Mouse (Mus musculus): Measurements from ENCODE around the gene Sct. TPM values are rescaled to one million over a fixed set of nuclear protein-coding genes. Genes with fewer than 3 reads are reported as not detected.
"Not testable (repeated sequence)": the region's sequence is repeated elsewhere in the genome, so short reads cannot be mapped to it uniquely, and the experiment has no call there.

Sct gene
- total RNA-seq, 2 experiments from 2014 or later: not detected

- no peak for DNase-seq (ENCODE audit: low spot score in 2 of 2)
These were observed 13.9 kb upstream of the Sct start for GRCm38 (mm10) chr7:141292583-141293388.

GRCm38 (mm10) chr7:141291921-141292582 is 13.1 kb upstream of the Sct start, which contains the start of gene Drd4:
Gene Drd4 (plus strand): TSS chr7:141292006.
- no peak for DNase-seq (ENCODE audit: low spot score in 2 of 2)

GRCm38 (mm10) chr7:141288042-141288441 is 9.1 kb upstream of the Sct start:
- DNase-seq (ENCODE audit: low spot score in 2 of 2): no peak

GRCm38 (mm10) chr7:141282756-141283155 is 3.8 kb upstream of the Sct start:
- DNase-seq (ENCODE audit: low spot score in 2 of 2): no peak

GRCm38 (mm10) chr7:141281442-141281841 is 2.5 kb upstream of the Sct start:
- no peak for DNase-seq (ENCODE audit: low spot score in 2 of 2)

GRCm38 (mm10) chr7:141277701-141278678 is 943 bp downstream of the Sct start:
- DNase-seq (ENCODE audit: low spot score in 2 of 2): no peak

- DNase-seq (ENCODE audit: low spot score in 2 of 2): no peak
These were observed 2.4 kb downstream of the Sct start, which contains the start of gene Cdhr5 for GRCm38 (mm10) chr7:141276546-141276945. Gene Cdhr5 (minus strand): TSS chr7:141276786.

GRCm38 (mm10) chr7:141275356-141275755 is 3.6 kb downstream of the Sct start:
- DNase-seq (ENCODE audit: low spot score in 2 of 2): no peak

GRCm38 (mm10) chr7:141270631-141271030 is 8.3 kb downstream of the Sct start:
- no peak for DNase-seq (ENCODE audit: low spot score in 2 of 2)

GRCm38 (mm10) chr7:141269273-141269545 is 9.7 kb downstream of the Sct start:
- no peak for DNase-seq (ENCODE audit: low spot score in 2 of 2)

GRCm38 (mm10) chr7:141268466-141269272 is 10.3 kb downstream of the Sct start:
- no peak for DNase-seq (ENCODE audit: low spot score in 2 of 2)

GRCm38 (mm10) chr7:141265739-141266561 is 13.0 kb downstream of the Sct start, which contains the start of gene Irf7:
Gene Irf7 (minus strand): TSS chr7:141266481.
- DNase-seq (ENCODE audit: low spot score in 2 of 2): peak in 1 of 2 experiments; percentile 12

- DNase-seq (ENCODE audit: low spot score in 2 of 2): no peak
These were observed 13.6 kb downstream of the Sct start for GRCm38 (mm10) chr7:141265411-141265738.

GRCm38 (mm10) chr7:141264761-141265410 is 14.0 kb downstream of the Sct start:
- DNase-seq (ENCODE audit: low spot score in 2 of 2): no peak

GRCm38 (mm10) chr7:141264041-141264700 is 14.8 kb downstream of the Sct start:
- DNase-seq (ENCODE audit: low spot score in 2 of 2): no peak

- DNase-seq (ENCODE audit: low spot score in 2 of 2): no peak
These were observed 15.3 kb downstream of the Sct start for GRCm38 (mm10) chr7:141263640-141264039.

- DNase-seq (ENCODE audit: low spot score in 2 of 2): no peak
These were observed 17.5 kb downstream of the Sct start for GRCm38 (mm10) chr7:141261480-141261879.

GRCm38 (mm10) chr7:141256159-141256558 is 22.8 kb downstream of the Sct start:
- no peak for DNase-seq (ENCODE audit: low spot score in 2 of 2)

- not testable (repeated sequence) for DNase-seq (ENCODE audit: low spot score in 2 of 2)
These were observed 28.4 kb downstream of the Sct start for GRCm38 (mm10) chr7:141250486-141250885.

Measured in layer of hippocampus, postnatal 14 days (tissue).